Mouse (Mus musculus): ENCODE data around the gene Gsdmc4.
"Not testable (repeated sequence)": the region's sequence is repeated elsewhere in the genome, so short reads cannot be mapped to it uniquely, and the experiment has no call there.

The Gsdmc4 gene

GRCm38 (mm10) chr15:63912197-63912596, at the start of gene Gsdmc4:
Gsdmc4 (minus strand) TSS chr15:63912297.
- DNase-seq (ENCODE audit: low spot score) = not testable (repeated sequence)

- DNase-seq (ENCODE audit: low spot score) = no peak
Observed at GRCm38 (mm10) chr15:63960542-63960941, 48.4 kb upstream of the Gsdmc4 start.

GRCm38 (mm10) chr15:63957553-63957952, 45.5 kb upstream of the Gsdmc4 start:
- DNase-seq (ENCODE audit: low spot score) = no peak

GRCm38 (mm10) chr15:63953256-63953655, 41.2 kb upstream of the Gsdmc4 start:
- DNase-seq (ENCODE audit: low spot score) = no peak

GRCm38 (mm10) chr15:63941221-63941620, 29.1 kb upstream of the Gsdmc4 start:
- no peak for DNase-seq (ENCODE audit: low spot score)

GRCm38 (mm10) chr15:63932656-63933055, 20.6 kb upstream of the Gsdmc4 start:
- no peak for DNase-seq (ENCODE audit: low spot score)

- no peak for DNase-seq (ENCODE audit: low spot score)
Observed at GRCm38 (mm10) chr15:63931404-63931803, 19.3 kb upstream of the Gsdmc4 start.

GRCm38 (mm10) chr15:63930107-63931041, 18.3 kb upstream of the Gsdmc4 start:
- DNase-seq (ENCODE audit: low spot score) = no peak

- DNase-seq (ENCODE audit: low spot score) = no peak
Observed at GRCm38 (mm10) chr15:63926201-63926600, 14.1 kb upstream of the Gsdmc4 start.

GRCm38 (mm10) chr15:63924484-63924883, 12.4 kb upstream of the Gsdmc4 start:
- no peak for DNase-seq (ENCODE audit: low spot score)

- DNase-seq (ENCODE audit: low spot score) = not testable (repeated sequence)
Observed at GRCm38 (mm10) chr15:63921618-63922017, 9.5 kb upstream of the Gsdmc4 start.

- not testable (repeated sequence) for DNase-seq (ENCODE audit: low spot score)
Observed at GRCm38 (mm10) chr15:63919728-63920127, 7.6 kb upstream of the Gsdmc4 start.

- not testable (repeated sequence) for DNase-seq (ENCODE audit: low spot score)
Observed at GRCm38 (mm10) chr15:63916584-63916983, 4.5 kb upstream of the Gsdmc4 start.

- DNase-seq (ENCODE audit: low spot score) = not testable (repeated sequence)
Observed at GRCm38 (mm10) chr15:63909896-63910295, 2.2 kb downstream of the Gsdmc4 start.

- peak; percentile 20 for DNase-seq (ENCODE audit: low spot score)
Observed at GRCm38 (mm10) chr15:63895560-63896353, 16.3 kb downstream of the Gsdmc4 start.

GRCm38 (mm10) chr15:63888440-63888839, 23.7 kb downstream of the Gsdmc4 start:
- not testable (repeated sequence) for DNase-seq (ENCODE audit: low spot score)

GRCm38 (mm10) chr15:63887949-63888348, 24.1 kb downstream of the Gsdmc4 start:
- not testable (repeated sequence) for DNase-seq (ENCODE audit: low spot score)

GRCm38 (mm10) chr15:63878458-63878857, 33.6 kb downstream of the Gsdmc4 start, which contains the start of gene Gsdmc3:
Gsdmc3 (minus strand) TSS chr15:63878558.
- not testable (repeated sequence) for DNase-seq (ENCODE audit: low spot score)

GRCm38 (mm10) chr15:63876160-63876559, 35.9 kb downstream of the Gsdmc4 start:
- not testable (repeated sequence) for DNase-seq (ENCODE audit: low spot score)

- DNase-seq (ENCODE audit: low spot score) = not testable (repeated sequence)
Observed at GRCm38 (mm10) chr15:63861965-63862364, 50.1 kb downstream of the Gsdmc4 start.
